Mouse (Mus musculus) lung, postnatal 0 days (tissue): ENCODE measurements around the gene Tnni1.

Experiments used
- CTCF ChIP-seq: IDR thresholded peaks from 2 replicates; pipeline ENCODE4 v1.5.1; 2016; ENCODE audit warnings: antibody characterized with exemption, mild to moderate bottlenecking
- EP300 ChIP-seq: IDR thresholded peaks from 2 replicates; pipeline ENCODE4 v1.6.1; 2016; ENCODE audit warnings: antibody characterized with exemption, mild to moderate bottlenecking, control low read depth

DNA sequence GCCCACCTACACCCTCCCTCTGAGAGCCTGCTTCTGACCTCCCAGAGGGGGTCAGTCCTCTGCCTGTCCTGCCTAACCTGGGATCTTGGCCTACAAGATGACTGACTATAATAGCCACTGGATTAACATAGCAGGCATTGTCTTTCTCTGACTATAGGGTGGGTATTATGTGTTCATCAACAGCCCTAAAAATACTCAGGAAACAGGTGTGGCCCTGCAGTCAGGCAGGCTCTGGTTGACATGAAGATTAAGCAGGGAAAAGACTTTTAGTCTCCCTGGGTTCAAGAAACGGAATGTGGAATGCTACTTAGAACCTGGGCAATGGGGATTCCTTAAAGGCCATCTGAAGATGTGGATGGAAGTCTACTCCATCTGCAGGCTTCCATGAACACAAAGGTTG, 19.3 kb downstream of the Tnni1 start:
- TF ChIP-seq CTCF (no peak), EP300 (no peak)
